Mouse (Mus musculus) ZHBTc4 (cell line): ENCODE results near the gene Trir.

Experiments
- DNase-seq: peaks from one replicate; pipeline ENCODE4 v3.0.0-alpha.2; 2011; ENCODE audit warnings: low read depth, low spot score

The Trir gene

DNA sequence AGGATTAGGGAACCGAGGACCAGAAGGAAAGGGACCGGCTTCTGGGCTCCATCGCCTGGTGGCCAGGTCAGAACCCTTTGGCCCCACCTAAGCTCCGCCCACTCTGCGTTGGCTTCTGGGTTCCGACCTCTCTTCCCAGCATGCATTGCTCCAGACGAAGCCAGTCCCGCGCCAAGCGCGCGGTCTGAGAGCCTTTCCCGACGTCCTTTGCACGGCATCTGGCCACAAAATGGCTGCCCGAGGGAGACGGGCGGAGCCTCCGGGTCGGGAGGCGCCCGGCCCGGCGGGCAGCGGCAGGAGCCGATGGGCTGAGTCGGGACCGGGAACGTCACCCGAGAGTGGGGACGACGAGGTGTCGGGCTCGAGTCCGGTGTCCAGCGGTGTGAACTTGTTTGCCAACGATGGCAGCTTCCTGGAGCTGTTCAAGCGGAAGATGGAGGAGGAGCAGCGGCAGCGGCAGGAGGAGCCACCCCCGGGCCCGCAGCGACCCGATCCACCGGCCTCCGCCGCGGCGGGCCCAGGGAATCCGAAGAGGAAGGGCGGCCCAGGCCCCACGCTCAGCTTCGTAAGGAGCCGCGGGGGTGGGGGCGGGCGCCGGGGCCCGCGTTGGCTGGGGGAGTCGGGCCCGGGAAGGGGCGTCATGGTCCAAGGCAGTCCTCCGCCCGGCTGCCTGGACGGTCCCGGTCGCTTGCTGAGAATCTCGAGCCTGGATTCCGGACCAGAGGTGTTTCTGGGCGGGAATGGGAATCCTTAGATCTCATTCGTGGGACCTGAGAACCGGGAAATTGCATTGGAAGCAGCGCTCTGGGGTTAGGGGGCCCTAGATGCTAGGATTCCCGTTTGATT is at the start of gene Trir:
Gene Trir, plus strand, starts transcription at position 154 of the 846 bp plus-strand sequence.
- peak; percentile 99 for DNase-seq

DNA sequence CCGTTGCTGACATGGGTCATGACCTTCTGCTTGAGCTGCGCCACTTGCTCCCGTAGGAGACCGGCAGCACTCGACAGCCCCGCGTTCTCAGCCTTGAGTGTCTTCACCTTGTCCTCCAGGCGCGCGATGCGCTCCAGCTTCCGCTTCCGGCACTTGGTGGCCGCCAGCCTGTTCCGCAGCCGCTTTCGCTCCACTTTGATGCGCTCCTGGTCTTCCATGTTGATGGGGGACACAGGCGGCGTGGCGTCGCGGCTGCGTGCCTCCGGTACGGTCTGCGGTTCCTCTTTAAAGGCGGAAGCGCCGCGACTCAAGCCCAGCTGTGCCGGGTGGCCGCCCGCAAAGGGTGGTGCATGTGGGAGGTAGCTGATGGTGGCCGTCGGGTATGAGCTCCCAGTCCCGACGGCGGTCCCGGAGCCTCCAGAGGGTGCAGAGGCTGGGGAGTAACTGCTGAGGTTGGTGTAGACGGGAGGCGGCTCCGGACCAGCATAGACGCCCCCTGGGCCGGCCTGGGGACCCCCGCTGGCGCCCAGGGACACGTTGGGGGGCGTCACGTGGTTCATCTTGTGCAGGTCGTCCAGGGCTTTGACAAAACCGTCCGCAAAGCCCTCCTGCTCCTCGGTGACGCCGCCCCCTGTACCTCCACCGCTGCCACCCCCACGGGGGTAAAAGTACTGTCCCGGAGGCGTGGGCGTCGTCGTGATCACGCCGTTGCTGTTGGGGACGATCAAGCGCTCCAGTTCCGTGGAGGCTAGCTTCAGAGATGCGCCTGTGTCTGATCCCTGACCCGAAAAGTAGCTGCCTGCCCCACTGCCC is 49.0 kb upstream of the Trir start:
- peak; percentile 85 for DNase-seq

DNA sequence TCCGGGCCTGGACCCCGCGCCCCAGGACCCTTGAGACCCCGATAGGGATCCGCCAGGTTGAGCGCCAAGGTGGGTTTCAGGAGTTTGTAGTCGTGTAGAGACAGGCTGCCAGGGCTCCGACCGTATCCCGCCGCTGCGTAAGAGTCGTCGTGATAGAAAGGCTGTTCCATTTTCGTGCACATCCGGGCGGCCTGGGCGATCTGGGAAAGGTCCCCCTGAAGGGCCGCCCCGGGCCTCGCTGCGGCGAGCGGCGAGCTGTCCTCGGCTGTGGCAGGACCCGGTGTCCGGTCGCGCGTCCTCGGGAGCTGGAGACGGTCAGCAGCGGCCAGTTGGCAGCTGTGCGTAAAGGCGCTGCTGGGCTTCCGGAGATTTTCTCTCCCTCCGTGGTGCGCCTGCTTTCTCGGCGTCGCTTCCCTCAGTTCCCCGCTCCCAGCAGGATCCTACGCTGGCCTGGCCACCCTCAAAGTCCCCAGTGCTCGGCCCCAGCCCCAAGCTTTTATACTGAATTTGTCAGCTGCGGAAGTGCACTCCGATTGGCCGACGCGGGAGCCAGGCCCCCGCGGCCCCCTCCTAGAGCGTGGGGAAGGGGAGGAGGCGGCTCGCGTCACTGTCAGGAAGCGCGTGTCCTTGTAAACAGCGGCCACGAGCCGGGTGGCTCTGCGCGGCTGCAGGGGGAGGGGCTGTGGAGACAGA is 48.2 kb upstream of the Trir start, which contains the start of gene Junb:
Gene Junb, minus strand, starts transcription at position 471 of the 693 bp plus-strand sequence.
- peak; percentile 93 for DNase-seq

DNA sequence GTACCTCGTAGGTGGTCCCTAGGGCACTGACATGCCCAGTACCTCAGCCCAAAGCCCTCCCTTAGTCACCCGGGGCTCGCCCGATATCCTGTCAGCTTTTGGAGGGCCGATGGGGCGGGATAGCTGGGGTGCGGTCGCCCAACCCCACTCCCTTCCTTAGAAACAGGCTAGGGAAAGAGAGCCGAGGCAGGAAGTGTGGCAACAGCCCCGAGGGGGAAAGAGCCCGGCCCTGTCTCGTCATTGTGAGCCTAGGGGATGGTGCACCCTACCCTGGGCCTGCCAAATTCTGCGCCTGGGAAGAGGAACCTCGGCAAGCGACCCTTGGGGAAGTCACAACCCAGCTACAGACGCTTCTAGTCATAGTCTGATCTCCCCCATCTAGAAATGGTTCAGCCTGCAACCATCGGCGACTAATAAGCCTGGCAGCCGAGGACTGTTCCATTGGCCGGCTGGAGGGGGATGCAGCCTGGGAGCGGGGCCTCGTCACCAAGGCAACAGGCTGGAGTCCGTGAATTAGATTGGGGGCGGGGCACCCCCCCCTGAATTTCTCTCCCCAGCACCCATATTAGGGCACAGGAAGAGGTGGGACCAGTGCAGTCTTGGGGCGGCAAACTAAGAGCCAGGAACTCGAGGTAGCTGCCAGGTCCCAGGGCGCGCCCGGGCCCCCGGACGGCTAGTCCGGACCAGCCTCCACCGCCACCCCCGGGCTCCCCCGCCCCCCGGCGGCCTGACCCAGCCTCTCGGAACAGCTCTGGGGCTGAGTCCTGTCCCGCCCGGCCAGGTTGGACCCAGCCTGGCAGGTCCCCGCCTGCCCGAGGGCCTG is 46.8 kb upstream of the Trir start:
- DNase-seq = peak; percentile 95

DNA sequence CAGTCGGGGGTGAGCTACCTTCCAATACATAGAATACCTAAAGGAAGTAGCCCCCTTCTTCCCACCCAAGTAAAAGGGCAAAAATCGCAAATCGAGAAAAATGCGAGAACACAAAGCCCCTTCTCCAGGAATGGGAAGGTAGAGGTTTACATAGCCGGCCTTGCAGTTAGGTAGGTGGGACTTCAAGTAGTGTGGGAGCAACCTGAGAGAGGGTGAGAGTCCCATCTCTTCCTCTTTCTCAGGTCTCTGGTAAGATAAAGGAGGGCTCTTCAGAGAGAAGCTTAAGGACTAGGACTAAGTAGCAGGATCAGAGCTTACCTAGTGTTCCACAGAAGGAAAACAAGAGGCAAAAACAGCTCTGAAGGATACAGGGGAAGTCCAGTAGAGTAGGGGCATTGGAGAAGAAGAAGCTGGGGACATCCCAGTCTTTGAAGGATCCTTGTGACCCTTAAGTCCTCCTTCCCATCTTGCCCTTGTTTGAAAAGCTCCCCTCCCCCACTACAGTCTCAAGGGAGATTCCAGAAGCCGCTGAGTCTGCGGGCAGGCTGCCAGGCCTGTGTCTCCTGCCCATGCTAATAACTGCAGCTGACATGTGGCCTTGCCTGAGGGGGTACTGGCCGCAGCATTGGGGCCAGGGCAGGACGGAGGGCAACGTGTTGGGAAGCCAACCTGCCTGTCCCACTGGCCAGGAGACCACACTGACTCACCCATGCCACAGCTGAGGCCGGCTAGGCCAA is 45.8 kb upstream of the Trir start:
- peak; percentile 35 for DNase-seq

DNA sequence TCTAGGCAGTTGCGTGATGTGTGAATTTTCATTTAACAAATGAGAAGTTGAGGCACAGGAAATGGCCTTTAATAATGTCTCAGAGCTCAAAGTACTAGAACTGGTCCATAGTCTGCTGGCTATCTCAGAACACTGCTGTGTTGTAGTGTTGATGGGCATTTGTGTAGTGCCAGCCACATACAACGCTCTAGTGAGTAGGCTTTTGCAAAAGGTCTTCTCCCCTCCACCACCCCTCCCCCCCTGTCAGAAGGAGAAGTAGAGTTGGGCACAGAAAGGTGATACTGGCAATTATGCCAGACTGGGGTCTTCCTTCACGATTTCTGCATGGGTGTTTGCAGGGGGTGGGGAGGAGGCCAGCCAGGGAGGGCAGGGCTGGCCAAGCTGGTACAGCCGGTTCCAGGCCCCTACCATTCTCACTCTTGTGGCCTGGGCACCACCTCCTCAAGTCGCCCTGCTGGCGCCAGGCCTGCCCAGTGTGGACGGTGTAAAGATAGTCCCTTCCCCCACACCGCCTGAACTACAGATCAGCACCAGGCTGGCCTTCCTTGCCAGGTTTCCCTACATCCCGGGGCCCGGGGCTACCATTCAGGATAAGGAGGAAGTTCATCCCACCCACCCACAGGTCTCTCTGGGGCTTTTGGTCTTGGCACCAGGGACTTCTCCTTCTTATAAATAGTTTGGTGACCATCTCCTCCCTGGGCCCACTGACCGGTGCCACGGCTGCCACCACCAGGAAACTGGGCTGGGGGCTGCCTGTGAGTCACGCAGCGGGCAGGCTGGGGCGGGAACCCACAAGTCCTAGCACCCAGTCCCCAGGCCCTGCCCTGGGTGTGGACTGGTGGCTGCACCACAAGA is 44.8 kb upstream of the Trir start:
- no peak for DNase-seq

DNA sequence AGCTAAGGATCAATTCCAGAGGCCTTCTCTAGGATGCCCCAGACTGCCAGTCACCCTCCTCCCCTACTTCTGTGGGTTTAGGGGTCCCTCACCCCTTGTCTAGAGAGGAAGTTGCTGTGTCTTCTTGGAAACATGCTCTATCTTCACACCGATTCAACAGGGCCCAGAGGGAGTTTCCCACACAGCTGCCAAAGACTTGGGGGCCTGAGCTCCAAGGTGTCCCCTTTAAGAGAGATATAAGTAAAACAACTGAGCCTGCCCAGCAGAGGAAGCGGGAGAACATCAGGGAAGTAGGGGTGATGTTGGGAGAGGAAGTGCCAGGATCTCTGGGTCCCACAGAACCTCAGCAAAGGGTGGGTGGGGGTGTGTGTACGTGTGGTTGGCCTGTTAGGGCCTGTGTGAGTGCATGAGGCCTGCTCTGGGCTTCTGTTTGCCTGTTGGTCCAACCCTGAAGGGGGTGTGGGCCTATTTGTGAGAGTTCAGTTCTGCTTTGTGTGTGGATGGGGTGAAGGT is 44.1 kb upstream of the Trir start:
- no peak for DNase-seq

DNA sequence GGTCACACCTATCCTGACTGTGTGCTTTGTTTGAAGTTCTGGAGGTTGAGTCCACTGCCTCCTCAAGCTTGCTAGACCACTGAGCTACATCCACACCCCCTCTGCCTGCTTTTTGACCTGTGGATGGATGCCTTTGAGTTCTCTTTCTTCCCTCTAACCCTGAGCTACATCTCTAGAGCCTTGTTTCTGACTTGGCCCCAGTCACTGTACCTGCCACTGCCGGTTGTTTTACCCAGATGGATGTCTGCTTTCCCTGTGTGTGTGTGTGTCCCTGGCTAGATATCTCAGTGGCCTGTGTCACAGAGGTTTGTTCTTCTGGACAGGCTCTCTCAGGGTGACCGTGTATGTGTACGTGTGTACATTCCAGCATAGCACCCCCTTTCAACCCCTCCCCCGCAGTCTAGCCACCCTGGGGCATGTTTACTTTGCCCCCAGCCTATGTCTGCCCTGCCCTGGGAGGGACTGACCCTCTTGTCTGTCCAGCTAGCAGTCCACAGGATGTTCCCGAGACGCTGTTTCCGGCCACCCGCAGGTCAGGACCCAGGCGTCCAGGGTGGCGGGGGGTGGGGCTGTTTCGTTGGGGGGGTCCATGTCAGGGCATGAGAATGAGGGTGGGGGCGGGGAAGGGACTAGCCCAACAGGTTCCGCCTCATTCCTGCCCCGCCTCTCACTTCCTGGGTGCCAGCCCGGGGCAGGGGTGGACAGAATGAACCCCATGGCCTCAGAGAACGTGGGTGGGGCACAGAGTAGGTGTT is 42.2 kb upstream of the Trir start:
- no peak for DNase-seq

DNA sequence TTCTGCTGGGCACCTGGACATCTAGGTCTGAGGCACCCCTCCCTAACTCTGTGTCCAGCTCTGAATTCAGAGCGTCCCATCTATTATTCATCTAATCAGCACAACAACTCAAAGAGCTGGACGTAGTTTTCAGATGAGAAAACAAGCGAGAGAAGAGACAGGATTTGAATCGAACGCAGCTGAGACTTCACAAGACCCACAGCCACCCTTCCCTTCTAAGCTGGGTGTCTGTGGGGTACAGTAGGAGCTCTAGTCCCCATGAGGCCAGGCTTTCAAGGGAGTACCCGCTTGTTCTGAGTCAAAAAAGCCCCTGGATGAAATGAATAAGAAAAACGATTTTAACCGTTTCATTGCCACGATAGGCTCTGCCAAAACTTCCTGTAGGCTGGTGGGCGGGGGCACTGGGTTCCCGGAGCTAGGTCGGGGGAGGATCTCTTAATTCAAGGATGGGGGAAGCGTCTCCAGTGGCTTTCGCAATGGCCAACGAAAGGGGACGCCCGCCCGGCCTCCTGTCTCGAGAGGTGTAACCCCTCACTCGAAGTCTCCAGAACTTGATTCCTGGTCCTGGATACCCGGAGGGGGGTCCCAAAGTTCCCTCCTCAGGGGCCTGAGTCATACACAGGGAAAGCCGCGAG is 41.5 kb upstream of the Trir start:
- no peak for DNase-seq

DNA sequence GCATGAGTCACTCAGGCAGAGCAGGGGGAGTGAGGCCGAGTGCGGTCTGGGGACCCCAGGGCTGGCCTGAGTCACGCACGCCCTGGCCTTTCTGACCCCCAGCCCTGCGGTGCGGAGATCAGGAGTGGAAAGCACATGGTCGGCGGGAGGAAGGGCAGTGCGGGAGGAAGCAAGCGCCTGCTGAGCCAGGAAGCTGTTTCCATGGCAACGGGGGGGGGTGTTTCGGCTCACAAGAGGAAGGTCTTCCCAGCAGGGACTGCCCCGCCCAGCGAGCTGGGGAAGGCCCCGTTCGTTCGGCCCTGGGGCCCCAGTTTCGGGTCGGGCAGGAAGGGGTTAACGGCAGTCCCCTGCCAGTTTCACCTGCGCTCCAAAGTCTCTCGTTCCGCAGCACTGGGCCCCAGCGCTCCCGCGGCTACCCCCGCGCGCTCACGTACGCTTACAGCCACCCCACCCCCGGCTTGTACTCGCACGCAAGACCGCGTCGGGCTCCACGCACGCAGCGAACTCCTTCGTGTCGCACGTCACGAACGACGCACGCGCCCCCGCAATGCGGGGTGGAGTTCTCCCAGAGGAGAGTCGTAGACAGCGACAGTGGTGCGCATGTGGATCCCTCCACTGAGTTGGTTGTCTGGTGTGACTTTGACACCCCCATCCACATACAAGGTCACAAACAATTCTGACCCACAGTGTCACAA is 40.8 kb upstream of the Trir start:
- DNase-seq = peak; percentile 95

DNA sequence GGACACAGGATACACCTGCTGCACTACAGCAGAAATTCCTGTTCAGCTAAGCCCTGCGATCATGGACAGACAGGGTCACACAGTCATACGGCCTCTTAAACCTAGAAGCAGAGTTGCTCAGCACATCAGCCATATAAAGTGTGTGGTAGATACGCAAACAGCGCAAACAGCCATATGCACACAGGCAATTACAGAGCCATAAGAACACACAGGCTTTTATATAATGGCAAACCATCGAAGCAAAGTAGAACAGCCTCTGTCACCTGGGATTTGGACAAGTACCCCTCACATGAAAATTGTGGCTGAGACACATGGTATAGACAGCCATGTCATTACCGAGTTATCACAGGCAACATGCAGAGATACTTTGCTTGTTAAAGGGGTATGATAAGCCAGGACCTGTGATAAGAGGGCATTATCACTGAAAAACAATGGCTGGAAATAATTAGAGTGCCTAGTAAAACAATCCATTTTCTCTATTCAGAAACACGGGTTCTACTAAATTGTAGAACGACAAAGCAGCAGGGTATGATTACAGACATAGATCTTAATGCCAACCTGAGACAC is 40.2 kb upstream of the Trir start:
- no peak for DNase-seq

DNA sequence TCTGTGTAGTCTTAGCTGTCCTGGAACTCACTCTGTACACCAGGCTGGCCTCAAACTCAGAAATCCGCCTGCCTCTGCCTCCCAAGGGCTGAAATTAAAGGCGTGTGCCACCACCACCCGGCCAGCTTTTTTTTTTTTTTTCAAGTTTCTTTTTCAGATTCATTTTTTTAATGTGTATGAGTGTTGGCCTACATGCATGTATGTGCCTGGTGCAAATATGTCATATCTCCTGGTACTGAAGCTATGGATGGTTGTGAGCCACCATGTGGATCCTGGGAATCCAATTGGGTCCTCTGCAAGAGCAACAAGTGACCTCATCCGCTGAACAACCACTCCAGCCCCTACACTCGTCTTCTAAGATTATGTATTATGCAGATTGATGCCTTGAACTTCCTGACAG is 39.2 kb upstream of the Trir start:
- no peak for DNase-seq

DNA sequence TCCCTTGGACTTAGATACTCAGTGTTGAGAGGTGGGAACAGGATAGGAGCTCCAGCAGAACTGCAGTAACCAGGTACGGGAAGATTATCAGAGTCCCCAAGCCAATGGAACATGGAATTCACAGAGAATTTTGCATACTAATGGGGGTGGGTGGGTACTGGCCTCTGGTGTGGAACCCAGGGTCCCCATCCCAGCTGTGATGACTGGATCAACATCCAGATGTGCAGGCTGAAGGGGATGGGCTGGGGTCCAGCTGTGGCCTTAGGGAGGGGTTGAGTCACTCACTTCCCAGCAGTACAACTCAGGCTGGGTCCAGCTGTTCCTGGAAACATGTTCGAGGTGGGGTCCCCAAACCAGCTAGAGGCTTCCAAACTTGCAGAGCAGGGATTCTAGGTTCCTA is 38.7 kb upstream of the Trir start:
- no peak for DNase-seq

DNA sequence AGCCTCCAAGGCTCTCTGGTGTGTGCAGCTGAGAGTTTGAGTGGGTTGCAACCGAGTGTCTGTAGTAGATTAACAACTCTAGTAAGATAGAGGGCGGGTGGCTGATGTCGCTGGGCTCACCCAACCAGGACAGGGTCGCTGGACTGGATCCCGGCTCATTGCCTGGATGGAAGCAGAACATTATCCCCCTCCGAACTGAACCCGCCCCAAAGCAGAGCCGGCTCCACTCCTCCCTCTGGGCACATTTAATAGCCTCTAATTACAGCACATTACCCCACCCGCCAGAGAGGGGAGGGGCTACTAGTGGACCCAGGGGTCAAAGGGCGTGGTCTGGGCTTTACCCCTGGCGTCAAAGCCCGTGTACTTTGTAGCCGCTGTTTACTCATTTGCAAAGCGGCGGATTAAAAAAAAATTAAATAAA is 37.3 kb upstream of the Trir start:
- DNase-seq = peak; percentile 83

DNA sequence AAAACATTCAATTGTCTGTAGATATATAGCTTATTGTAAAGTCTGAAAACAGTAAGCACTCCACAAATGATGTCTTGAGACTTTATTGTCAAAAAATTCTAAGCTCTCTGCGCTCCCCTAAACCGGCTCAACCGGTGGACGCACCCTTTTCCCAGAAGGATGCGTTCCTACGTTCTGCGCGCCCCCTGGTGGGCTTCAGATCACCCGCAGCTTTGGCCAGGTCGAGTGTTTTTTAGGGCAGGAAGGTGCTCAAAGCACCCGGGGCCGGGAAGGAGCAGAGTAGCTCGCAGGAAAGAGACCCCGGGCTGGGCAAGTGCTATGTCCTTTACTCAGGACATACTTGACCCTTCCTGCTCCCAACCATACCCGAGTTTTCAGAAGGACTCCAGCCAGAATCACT is 36.8 kb upstream of the Trir start:
- DNase-seq = peak; percentile 97

DNA sequence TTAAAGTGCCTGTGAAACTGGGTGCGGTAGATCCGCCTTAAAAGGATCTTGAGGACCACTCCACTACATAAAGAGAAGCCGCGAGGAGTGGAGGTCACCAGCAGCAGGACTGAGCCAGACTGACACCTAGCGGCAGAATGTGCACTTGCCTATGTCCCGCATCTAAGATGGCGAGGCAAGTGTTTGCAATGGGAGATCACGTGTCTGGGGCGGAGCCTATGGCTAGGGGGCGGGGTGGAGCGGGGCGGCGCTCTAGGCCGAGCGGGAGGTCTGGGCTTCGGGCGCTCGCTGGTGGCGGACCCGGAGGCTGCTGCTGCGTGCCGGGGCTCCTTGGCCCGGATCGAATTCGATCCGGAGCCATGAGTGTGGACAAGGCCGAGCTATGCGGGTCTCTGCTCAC is 36.3 kb upstream of the Trir start, which contains the start of gene Hook2:
Gene Hook2, plus strand, starts transcription at position 255 of the 400 bp plus-strand sequence.
- peak; percentile 99 for DNase-seq

DNA sequence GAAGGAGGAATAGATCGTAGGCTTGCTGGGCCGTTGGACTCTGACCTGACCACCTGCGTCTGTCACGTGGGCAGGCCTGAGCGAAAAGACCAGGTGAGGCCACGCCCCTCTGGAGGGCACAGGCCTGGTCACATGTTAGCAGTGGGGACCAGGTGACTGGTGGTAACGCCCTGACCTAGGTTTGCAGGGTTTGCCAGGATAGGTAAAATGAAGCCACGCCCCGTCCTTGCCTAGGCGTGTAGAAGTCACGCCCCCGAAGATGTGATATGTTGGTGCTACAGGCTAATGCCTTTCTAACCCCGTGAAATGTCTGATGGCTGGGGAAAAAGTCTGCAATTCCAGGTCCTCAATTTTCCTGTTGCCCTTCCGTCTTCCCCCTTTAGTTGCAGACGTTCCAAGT is 35.8 kb upstream of the Trir start:
- DNase-seq = peak; percentile 81
